Mouse (Mus musculus) Patski (cell line): Measurements from ENCODE around the gene Nme8. TPM values are rescaled to one million over a fixed set of nuclear protein-coding genes. Genes with fewer than 3 reads are reported as not detected.
A peak's percentile ranks its signal among the peaks of the same experiment; 100 is the strongest.

ENCODE experiments used
- ATAC-seq: fragments of 100-300 bp; one replicate; pipeline ENCODE4 v1.8.0; 2021
- CTCF ChIA-PET: fragments of 350-600 bp; sonication (Branson Sonifier 250); formaldehyde crosslinking; loops from one replicate; lab custom pipeline; 2022; ENCODE audit warnings: inconsistent platforms; lab: Charles Lee
- POLR2A ChIA-PET: fragments of 350-600 bp; sonication (Branson Sonifier 250); formaldehyde crosslinking; loops from one replicate; lab custom pipeline; 2022; ENCODE audit warnings: antibody characterized with exemption, inconsistent platforms; lab: Charles Lee
- DNase-seq: peaks from one replicate; pipeline ENCODE4 v3.0.0-alpha.2; 2011; ENCODE audit warnings: low read depth, low spot score
- H3K27me3 ChIP-seq: fragments of 371-371 bp; one replicate; pipeline ENCODE4 v1.5.1; 2021
- CTCF ChIP-seq: fragments of 100-300 bp; IDR thresholded peaks from one replicate; pipeline ENCODE4 v1.5.1; 2021
- in situ Hi-C: fragments of 300-500 bp; cut with MboI; formaldehyde crosslinking; loops from 3 replicates; pipeline ENCODE4 v1.11.1; 2018; ENCODE audit warnings: low pct_unique_long_range_greater_than_20kb, mixed read lengths
- polyA plus RNA-seq: library from polyadenylated mRNA; unstranded; gene quantifications from one replicate; pipeline ENCODE4 v1.2.3, GENCODE M21; 2021

The Nme8 gene
- polyA plus RNA-seq: not detected

DNA sequence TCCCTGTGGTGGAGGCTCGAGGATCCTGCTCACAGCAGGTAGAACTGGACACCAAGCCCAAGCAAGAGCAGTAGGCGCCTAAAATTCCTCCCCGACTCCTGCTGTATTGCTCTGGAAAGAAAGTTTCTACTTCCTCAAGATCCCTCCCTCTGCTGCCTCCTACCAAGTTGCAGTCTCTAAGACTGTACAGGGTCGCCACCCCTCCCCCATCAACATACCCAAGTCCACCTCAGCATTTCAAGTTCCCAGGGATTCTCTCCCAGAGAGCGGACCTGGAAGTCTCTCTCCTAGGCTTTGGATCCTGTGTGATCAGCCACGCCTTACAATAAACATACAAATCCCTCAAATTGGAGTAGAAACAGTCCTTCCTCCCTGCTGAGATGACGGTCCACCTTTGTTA lies at the start of gene Nme8:
TSS of gene Nme8 (minus strand) at position 5 of the 400 bp plus-strand sequence.
- no peak for TF ChIP-seq CTCF
- no peak for DNase-seq
- ChIA-PET POLR2A (no interaction called here), CTCF (no interaction called here)
- in situ Hi-C loops: loop anchor here (5.0 kb wide), 1 partner anchor 600 kb away; no protein-coding TSS in a partner anchor
- no peak for ATAC-seq
- no peaks in the 10 kb centered on the region for H3K27me3 ChIP-seq

DNA sequence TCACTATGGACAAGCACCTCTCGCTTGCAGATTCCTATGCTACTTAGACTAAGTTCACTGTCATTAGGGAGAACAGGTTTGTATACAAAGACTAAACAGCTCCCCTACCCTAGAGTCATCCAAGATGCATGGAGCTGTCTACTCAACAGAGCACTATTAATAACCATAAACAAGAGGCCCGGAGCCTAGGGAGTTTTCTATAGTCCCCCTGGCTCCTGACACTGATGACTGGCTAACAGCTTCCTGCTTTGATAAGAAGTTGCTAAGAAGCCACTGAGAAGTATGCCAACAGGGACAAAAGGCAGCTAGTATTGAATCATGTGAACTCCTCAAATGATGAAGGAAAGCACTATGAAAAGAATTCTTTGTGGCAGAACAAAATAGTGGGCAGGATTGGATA lies 48.1 kb upstream of the Nme8 start:
- in situ Hi-C loops: no loop called here
- TF ChIP-seq CTCF: no peak
- DNase-seq (no peak), ATAC-seq (no peak)
- no peaks in the 10 kb centered on the region for H3K27me3 ChIP-seq
- POLR2A ChIA-PET: no interaction called here
- CTCF ChIA-PET: no interaction called here

DNA sequence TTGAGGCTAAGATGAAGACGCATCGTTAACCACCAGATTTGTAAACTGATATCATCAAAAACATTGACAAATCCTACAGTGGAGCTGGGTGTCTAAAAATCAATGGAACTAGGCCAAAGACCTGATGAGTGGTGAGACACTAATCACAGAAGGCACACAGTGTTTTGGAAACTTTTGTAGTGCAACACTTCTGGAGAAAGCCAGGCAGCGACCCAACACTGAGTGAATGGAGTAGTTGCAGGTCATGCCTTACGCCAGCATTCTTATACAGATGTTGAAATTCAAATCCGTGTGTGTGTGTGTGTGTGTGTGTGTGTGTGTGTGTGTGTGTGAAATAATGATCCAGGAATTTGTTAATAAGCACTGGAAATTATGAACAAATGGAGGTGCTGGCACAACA lies 46.9 kb upstream of the Nme8 start:
- H3K27me3 ChIP-seq: no peaks in the 10 kb centered on the region
- in situ Hi-C loops: no loop called here
- ChIA-PET CTCF (no interaction called here), POLR2A (no interaction called here)
- DNase-seq (no peak), ATAC-seq (no peak)
- no peak for TF ChIP-seq CTCF

DNA sequence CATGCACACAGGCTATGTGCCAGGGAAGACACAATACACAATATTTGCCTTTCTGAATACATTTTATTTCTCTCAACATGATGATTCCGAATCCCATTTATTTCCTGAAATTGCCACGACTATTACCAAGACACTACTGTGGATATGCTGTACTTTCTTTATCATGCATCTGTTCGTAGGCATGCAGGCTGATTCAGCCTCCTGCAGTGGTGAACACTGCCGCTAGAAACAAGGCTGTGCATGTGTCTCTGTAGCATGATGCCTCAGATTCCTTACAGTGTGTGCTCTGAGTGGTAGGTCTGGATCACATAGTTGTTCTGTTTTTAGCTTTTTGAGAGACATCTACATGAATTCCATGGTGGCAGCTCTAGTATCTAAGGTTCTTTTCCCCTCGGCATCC lies 37.0 kb upstream of the Nme8 start:
- POLR2A ChIA-PET: no interaction called here

DNA sequence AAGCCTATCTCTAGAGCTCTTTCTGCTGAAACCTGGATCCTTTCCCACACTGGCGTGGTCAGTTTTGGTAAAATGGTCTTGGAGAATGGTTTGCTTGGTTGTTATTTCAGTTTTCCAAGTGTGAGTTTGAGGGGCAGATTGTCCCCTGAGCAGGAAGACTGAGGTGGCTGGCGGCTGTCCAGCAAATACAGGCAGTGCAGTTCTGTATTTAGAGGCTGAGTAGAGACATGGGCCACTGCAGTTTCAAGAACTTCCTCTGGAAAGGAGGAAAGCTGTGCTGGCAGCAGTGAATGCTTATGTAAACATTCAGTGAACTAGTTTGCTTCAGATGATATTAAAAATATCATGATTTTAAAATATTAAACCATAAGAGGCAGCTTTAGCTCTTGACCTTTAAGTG lies 33.2 kb upstream of the Nme8 start:
- H3K27me3 ChIP-seq: no peaks in the 10 kb centered on the region
- no peak for ATAC-seq
- no peak for DNase-seq
- TF ChIP-seq CTCF: no peak
- in situ Hi-C loops: no loop called here
- POLR2A ChIA-PET: no interaction called here
- CTCF ChIA-PET: no interaction called here

More for the DNA sequence above, 37.0 kb upstream of the Nme8 start:
- ATAC-seq (no peak), DNase-seq (no peak)
- TF ChIP-seq CTCF: no peak
- in situ Hi-C loops: no loop called here
- CTCF ChIA-PET: interaction anchor here (1.2 kb wide), 1 partner anchor 31 kb away, joined by 3 read pairs; no protein-coding TSS in a partner anchor
- no peaks in the 10 kb centered on the region for H3K27me3 ChIP-seq

DNA sequence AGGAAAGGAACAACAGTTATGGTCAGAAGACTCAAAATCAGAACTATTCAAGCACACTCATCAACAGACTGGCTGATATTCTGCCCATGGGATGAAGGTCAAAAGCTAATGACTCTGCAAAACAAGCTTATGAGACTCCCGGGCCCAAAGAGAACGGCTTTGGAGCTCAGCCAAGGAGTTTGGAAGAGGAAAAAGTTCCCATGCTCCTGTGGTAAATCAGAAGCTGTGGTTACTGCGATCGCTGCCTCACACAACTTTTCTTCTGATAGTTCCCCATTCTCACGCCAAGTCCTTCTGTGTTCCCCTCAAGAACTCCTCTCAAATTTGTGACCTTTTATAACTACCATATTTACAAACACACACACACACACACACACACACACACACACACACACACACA lies 21.4 kb upstream of the Nme8 start:
- ATAC-seq (no peak), DNase-seq (no peak)
- in situ Hi-C loops: no loop called here
- no peak for TF ChIP-seq CTCF
- ChIA-PET POLR2A (no interaction called here), CTCF (no interaction called here)
- no peaks in the 10 kb centered on the region for H3K27me3 ChIP-seq

DNA sequence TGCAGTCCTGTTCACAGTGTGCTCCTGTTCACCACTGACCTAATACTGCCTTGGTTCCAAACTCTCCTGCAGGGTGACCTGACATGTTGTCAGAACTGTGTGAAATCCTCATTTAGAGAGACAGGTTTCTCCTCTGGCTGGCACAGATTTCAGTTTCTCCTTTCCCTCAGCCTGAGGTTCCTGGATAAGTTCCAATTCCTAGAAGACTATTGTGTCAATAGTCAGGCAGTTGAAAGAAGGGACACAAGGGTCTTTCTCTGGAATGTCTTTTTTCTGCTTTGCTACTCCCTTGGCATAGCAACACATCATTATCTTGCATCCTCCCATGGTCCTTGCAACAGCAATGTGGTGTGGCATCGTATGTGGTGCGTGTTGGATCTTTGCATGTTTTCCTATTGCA lies 19.6 kb upstream of the Nme8 start:
- no peak for ATAC-seq
- TF ChIP-seq CTCF: no peak
- DNase-seq: no peak
- no peaks in the 10 kb centered on the region for H3K27me3 ChIP-seq
- CTCF ChIA-PET: no interaction called here
- in situ Hi-C loops: no loop called here
- POLR2A ChIA-PET: no interaction called here

DNA sequence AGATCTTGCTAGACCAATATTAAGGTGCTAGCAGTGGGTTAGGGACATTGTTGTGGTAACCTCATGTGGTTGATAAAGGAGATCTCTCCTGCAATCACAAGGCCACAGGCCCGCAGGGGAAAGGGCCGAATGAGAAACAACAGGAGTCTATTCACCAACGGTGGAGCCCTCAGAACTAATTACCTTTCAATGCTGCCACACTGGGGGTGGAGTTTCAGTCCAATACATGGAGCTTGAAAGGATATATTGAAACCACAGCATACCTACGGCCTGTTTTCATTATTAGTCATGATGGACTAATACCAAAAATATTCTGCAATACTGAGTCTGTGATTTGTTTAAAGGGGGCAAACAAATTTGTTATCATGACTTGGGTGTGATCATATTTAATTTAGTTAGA lies 6.2 kb upstream of the Nme8 start:
- ChIA-PET POLR2A (no interaction called here), CTCF (no interaction called here)
- no peak for TF ChIP-seq CTCF
- H3K27me3 ChIP-seq: no peaks in the 10 kb centered on the region
- ATAC-seq (no peak), DNase-seq (no peak)
- in situ Hi-C loops: no loop called here

DNA sequence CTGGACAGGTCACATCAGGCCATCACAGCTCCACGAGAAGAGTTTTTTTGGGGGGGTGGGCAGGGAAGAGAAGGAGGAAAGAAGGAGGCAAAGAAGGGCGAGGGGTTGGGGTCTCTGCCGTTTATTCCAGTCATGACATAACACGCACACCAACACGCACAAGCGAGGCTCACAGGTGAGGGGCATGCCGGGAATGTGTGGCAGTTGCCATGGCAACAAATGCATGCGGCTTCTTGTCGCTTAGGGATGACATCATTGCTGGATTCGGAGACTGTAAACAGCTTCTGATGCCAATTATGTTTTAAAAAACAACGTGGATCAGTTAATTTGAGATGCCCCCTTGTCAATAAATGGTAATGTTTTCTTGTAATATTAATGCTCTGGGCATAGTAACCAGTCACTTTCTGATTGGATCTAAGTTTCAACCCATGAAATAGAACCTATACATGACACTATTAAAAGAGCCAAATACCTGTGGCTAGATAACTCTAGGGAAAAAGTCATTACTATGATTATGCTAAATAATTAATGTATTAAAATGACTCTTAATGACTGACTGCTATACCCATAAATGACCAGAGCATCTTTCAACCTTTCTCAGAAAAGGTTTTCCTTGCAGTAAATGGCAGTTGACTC lies 4.0 kb upstream of the Nme8 start:
- no peak for DNase-seq
- ChIA-PET CTCF (no interaction called here), POLR2A (no interaction called here)
- no peaks in the 10 kb centered on the region for H3K27me3 ChIP-seq
- no peak for ATAC-seq
- in situ Hi-C loops: no loop called here
- no peak for TF ChIP-seq CTCF

DNA sequence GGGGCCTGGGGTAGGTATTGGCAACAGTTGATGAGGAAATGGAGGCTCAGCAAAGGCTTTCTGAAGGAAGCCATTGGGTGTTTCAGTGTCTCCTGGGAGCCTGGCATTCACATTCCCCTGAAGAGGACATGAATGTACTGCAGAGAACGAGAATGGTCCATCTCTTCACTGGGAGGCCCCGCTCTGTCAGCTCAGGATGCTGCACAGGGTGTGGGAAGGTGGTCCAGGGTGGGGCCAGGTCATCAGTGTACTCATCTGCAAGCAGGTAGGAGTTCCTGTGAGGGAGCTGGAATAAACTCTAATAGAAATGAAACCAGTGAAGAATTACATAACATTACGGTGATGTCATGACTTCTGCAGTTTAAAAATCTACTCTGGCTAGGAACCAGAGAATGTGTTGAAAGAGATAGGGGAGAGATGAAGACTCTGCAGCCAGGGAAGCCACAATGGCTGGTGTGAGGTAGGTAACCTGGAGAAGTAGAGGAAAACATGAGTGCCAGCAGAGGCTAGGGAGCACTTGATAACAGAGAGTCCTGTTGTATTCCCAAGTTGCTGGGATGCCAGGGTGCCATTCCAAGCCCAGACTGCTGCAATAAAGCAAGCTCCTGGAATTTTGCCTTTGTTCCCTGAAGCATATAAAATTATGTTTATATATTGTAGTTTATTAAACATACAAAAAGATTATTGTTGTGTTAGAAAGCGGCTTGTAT lies 3.3 kb upstream of the Nme8 start:
- POLR2A ChIA-PET: no interaction called here
- CTCF ChIA-PET: no interaction called here
- DNase-seq (no peak), ATAC-seq (no peak)
- TF ChIP-seq CTCF: no peak
- in situ Hi-C loops: no loop called here
- no peaks in the 10 kb centered on the region for H3K27me3 ChIP-seq

DNA sequence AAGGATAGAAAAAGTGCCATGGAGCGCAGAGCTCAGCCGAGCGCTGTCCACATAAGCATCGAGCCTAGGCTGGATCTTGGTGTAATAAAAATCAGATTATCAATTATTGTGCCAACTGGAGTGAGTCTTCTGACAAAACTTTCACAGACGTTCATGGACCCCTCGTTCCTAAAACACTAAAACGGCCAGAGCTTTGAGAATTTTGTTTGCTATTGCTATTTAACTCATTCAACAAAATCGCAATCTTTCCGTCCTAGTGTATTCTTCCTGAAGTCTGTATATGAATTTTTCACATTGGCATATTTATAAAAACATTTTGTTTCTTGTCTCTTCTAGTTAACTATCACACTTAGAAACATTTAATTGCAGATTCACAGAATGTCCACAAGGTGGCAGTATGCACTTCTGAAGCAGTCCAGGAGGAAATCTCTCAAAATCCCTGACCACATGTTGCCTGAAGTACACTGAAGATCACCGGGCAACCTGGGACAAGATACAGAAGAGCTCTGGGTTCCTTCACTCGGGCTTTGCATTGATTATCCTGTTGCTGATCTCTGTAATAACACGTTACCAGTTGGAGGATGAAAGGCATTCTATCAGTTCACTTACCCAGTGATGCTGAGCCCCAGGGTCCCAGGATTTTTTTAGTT lies 1.1 kb upstream of the Nme8 start:
- CTCF ChIA-PET: interaction anchor here (0.8 to 1.2 kb wide), 4 partner anchors 14 to 586 kb away, joined by 3 to 6 read pairs (median 3); no protein-coding TSS in a partner anchor
- no peaks in the 10 kb centered on the region for H3K27me3 ChIP-seq
- in situ Hi-C loops: loop anchor here (5.0 kb wide), 1 partner anchor 599 kb away; no protein-coding TSS in a partner anchor
- POLR2A ChIA-PET: no interaction called here
- peak; percentile 75 for TF ChIP-seq CTCF
- DNase-seq (no peak), ATAC-seq (peak; percentile 71)
